Mouse (Mus musculus): ENCODE results near the gene Atxn7l2.
A peak's percentile ranks its signal among the peaks of the same experiment; 100 is the strongest.

Gene Atxn7l2

GRCm38 (mm10) chr3:108205601-108206000 is 5.1 kb downstream of the Atxn7l2 start:
- DNase-seq (ENCODE audit: low spot score), result no peak

- DNase-seq (ENCODE audit: low spot score), result no peak
These were observed 6.3 kb downstream of the Atxn7l2 start for GRCm38 (mm10) chr3:108204470-108204869.

GRCm38 (mm10) chr3:108203621-108204325 is 7.0 kb downstream of the Atxn7l2 start:
- DNase-seq (ENCODE audit: low spot score), result peak; percentile 76

- DNase-seq (ENCODE audit: low spot score), result no peak
These were observed 7.5 kb downstream of the Atxn7l2 start for GRCm38 (mm10) chr3:108203212-108203611.

DNA sequence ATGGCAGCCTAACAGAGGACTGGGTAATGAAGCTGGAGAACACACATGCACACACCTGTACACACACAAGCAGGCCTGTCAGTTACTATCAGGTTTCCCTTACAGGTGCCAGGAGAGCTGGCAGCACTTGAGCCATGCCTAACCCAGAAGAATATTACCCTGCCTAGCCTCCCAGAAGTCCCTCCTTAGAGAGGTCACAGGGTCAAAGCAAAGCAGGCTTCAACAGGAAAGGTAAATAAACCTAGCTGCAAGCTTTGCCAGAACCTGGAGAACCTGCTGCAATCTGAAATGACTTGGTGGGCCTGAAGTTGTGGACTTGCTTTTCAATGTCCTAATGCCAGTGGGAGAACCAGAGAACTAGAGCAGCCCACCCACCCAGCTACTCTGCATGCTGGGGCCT is 8.2 kb downstream of the Atxn7l2 start:
- DNase-seq (ENCODE audit: low spot score), result no peak

- peak; percentile 93 for DNase-seq (ENCODE audit: low spot score)
These were observed 10.1 kb downstream of the Atxn7l2 start, which contains the start of gene Cyb561d1 for GRCm38 (mm10) chr3:108200329-108201323. Gene Cyb561d1, minus strand, starts transcription at chr3:108201212.

DNA sequence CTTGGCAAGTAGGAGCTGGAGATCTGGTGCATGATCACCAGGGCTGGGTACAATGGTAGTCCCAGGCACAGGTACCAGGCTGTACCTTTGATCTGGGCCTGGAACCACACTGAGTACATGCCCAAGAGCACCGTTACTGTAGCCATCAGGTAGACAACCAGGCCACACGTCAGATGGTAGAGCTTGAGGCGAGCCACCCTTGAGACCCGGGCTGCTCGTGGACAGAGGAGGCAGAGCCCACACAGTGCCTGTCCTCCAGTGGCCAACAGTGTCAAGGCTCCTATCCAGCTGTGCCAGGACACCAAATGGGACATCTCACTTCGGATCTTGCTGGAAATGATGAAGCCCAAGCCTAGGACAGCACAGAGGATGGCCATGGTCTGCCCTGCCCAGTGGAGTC is 11.5 kb downstream of the Atxn7l2 start:
- DNase-seq (ENCODE audit: low spot score), result no peak

DNA sequence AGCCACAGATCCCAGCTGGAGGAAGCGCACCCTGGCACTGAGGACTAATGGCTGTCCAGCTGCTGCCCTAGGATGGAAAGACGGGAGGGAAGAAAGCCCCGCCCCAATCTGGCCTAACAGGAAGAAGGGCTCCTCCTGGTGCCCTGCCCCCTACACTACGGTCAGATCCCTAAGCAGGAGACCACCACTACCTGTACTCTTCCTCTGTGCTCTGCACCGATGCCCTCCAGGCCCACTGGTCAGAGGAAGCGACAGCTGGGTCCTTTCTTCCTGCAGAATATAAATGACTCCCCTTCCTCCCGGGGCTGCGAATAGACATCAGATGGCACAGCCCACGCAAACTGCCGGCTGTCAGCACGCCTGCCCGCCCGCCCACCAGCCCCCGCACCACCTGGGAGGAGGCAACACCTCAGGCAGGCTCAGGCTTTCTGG is 13.7 kb downstream of the Atxn7l2 start:
- no peak for DNase-seq (ENCODE audit: low spot score)

GRCm38 (mm10) chr3:108195941-108196590 is 14.7 kb downstream of the Atxn7l2 start:
- no peak for DNase-seq (ENCODE audit: low spot score)

- no peak for DNase-seq (ENCODE audit: low spot score)
These were observed 15.4 kb downstream of the Atxn7l2 start for GRCm38 (mm10) chr3:108195287-108195686.

GRCm38 (mm10) chr3:108193686-108194085 is 17.0 kb downstream of the Atxn7l2 start:
- no peak for DNase-seq (ENCODE audit: low spot score)

DNA sequence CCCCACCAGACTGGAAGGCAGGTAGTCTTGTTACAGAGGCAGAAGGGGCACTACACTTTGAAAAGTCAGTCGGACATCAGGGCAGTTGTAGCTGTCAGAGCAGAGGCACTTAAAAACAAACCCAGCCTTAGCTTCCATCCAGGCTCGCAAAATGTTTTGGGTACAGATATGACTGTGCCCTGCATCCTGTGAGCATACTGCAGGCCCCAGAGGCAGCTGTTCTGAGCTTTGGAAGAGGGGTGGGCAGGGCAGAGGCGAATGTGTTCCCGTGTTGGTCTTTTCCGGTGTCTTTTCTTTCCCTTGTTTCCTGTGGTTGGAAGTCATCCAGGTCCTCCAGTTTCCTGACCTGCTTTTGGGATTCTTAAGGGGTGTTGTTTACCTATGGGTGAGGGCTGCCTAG is 20.8 kb downstream of the Atxn7l2 start:
- DNase-seq (ENCODE audit: low spot score), result no peak

DNA sequence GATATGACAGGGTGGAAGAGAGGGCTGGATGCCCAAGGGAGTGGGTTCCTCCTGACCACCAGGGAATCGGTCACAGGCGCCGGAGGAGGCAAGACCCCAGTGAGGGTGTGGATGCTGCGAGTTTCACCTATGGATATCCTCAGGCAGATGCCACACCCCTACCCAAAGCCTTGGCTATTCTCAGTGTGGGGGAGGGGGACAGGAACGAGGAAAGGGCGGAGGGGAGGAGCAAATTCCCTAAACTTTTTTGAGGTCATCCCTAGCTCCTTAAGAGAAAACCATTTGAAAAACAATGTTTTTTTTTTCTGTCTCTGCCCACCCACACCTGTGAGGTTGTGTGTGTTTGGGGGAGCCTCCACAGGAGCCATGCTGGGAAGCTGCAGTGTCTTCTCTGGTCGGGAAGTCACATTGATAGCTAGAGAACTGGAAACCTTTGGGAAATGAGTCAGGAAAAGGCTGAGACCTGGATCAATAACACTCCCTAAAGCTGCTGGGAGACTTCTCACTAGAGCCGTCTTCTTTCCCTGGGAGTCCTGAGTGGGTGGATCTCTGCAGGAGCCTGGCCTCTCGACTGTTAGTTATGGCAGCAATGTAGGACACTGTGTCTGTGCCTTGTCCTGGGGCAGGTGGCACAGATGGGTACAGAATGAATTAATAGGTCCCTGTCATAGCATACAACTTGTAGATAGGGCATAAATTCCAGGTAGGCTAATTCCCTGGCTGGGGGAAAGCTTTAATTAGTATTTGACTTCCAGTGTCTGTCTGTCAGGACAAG is 21.8 kb downstream of the Atxn7l2 start:
- no peak for DNase-seq (ENCODE audit: low spot score)

- no peak for DNase-seq (ENCODE audit: low spot score)
These were observed 23.5 kb downstream of the Atxn7l2 start for GRCm38 (mm10) chr3:108187111-108187795.

GRCm38 (mm10) chr3:108186098-108187047 is 24.4 kb downstream of the Atxn7l2 start, which contains the start of gene Amigo1:
Gene Amigo1, plus strand, starts transcription at chr3:108186335.
- DNase-seq (ENCODE audit: low spot score), result no peak

DNA sequence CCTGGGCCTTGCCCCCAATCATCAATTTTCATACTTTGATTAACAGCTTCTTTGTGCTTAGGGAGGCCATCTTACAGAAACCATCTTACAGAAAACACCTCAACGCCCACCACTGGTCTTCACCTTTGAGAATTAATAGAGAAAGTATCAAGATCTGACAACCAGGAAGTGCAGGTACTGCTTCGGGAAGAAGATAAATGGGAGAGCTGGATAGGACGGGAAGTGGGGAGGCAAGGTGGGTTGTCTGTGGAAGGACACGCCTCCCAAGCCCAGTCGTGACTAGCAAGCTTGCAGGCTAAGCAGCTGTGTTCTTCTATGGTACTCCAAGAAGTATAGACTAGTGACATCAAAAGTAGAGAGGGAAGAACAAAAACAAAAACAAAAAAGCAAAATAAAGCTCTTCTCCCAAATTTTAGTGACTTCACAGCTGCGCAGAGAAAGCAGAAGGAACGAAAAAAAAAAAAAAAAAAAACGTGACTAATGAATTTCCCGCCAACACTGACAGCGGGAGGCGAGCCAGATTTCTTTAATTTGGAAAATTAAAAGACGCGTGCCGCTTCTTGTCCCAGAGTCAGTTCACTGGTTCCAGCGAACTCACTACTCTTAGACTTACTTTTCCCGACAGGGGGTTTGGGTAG is 25.2 kb downstream of the Atxn7l2 start:
- DNase-seq (ENCODE audit: low spot score), result no peak

DNA sequence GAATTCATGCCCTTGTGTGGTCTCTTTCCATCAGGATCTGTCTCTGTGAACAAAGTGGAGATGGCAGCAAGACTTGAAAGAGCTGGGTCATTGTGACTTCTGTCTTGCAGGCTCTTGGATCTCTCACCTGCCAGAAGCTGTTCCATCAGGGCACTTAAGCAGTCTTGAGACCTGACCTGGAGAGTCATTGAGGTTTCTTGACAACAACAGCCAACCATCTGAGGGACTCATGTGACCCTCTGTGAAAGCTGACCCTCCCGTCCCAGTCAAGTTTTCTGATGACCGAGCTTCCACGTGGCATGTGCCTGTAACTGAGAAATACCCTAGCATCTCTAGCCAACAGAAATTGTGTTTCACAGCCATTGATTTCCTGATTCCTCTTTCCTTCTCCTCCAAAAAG is 26.0 kb downstream of the Atxn7l2 start:
- DNase-seq (ENCODE audit: low spot score), result no peak

- DNase-seq (ENCODE audit: low spot score), result no peak
These were observed 30.2 kb downstream of the Atxn7l2 start for GRCm38 (mm10) chr3:108180514-108180913.

All from urinary bladder, postnatal 25 days (tissue).